Mouse (Mus musculus) thymus, postnatal 10 days (tissue): Measurements from ENCODE around the gene Nek6.
A peak's percentile ranks its signal among the peaks of the same experiment; 100 is the strongest.

ENCODE experiments used
- DNase-seq, 2 experiments: peaks; one replicate each; pipeline ENCODE4 v3.0.0; 2021; ENCODE audit warnings: low spot score in 2 of 2

The Nek6 gene

DNA sequence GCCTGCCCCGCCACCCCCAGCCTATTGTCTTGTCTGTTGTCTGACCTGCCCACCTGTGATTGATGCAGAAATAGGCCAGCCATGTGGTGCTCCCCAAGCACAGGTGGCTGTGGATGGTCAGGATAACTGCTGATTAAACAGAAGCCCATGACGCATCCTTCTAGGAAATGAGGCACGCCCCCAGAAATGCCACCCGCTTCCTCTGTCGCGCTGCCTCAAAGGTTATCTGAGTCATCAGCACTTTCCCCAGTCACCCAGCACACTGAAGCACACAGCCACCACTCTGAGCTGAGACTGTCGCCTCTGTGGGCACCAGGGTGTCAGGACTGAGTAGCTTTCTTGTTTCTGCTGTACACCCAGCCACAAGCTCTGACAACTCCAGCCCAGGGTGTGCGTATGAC is 24.9 kb downstream of the Nek6 start:
- peak; percentile 9 to 27 for DNase-seq

DNA sequence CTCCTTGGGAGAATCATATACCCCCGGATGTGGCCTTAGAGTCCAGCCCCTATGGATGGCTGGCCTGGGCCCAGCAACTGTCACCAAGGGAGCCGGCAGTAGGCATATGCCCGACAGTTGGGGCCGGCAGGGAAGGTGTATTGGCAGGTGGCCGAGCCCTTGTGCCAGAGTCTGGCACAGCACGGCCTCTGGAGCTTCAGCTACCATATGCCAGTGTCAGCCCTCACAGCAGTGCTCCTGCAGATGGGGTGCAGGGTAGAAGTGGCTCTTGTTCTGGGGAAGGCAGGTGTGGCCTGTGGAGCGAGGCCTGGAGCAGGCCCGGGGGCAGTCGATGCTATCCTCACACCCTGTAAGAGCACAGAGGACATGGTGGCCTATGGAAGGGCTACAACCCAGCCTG is 28.2 kb downstream of the Nek6 start:
- no peak for DNase-seq

DNA sequence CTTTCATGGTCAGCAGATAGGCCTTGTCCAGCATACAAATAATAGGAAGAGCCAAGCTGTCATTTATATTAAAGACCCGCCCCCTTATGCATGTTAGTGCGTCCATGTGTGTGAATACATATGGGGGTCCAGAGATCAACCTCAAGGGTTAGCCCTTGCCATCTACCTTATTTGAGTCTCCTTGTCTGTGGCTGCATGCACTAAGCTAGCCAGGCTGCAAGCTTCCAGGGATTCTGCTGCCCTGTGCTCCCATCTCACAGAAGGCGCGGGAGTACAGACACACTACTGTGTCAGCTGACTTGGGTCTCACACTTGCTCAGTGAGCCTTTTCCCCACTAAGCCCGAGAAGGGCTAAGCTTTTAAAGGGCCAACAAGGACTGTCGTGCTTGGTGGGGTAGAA is 29.2 kb downstream of the Nek6 start:
- DNase-seq, result no peak

DNA sequence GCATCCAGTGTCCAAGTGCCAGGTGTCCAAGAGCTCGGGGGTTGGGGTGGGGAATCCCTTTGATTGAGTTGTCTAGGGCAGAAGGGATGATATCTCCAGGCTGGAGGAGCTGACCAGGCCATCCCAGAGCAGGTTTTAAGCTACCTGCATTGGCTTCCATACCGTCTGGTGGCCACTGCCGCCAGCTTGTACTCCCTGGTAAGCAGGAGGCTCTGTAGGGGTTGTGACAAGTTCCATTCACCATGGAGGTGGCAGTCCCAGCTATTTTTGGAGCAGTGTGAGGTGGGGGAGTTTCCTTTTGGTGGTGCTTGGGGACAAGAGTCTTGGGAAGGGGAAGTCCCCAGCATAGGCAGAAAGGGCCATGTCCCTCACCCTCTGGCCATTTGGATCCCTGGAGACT is 29.7 kb downstream of the Nek6 start:
- DNase-seq, result no peak

DNA sequence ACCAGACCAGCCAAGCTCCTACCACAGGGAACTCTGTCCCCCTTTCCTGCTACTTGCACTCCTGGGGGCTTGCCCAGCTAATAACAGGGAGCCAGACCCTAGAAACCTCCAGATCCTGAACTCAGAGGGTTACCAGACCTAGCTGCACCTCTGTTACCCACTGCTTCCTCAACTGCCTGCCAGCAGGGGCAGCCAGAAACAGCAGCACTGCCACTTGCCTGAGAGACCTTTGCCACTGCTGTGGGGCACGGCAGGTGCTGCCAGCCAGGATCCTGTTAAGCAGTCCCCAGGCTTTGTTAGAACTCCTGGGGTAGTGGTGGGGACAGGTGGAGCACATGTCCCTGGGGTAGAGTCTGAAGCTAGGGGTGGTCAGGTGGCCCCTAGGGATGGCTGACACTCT is 30.1 kb downstream of the Nek6 start:
- DNase-seq, result no peak

DNA sequence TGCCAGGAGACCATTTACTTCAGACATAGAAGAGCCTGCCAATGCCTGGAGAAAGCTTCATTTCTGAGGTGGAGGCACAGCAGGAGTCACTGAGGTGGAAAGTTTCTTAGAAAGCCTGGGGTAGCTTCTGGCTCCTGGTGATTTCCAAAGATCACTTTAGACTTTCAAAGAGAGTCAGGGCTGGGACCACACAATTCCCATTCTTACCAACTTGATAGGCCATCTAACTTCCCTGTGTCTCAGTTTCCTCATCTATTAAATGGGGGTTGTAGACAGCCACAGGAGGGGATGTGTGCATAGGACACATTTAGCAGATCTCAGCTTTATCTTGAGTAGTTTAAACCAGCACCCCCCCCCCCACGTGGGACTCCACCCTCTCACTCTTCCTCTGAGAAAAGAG is 30.9 kb downstream of the Nek6 start:
- no peak for DNase-seq

DNA sequence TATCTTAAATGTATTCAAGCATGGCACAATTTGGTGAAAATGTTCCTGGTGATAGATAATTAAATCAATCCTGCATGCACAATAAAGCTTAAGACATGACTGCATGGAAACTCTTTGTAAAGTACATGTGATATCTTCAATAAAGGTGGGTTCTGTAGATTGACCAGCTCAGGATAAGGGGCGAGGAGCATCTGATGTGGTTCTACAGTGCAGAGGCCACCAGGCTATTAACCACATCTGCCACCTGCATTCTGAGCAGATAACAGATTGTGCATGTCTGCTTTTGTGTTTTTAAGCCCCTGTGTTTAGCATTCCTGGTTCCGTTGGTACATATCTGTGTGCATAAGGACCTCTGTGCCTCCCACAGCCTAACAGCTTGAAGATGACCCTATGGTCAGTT is 31.7 kb downstream of the Nek6 start:
- no peak for DNase-seq

DNA sequence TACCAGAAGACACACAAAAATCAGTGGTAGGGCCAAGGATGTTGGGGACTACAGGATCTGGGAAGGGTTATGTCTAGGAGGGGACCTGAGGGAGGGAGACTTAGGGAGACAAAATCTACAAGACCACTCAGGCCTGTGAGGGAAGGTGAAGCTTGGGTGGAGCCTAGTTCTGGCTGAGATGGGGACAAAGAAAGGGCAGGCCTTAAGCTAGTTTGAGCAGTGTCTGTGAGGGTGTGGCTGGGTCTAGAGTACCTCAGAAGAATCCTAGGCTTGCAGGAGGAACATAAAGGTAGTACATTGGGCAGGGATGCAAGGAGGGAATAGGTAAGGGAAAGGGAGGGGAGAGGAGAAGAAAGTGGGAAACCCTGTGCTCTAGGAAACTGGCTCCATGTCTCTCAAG is 32.9 kb downstream of the Nek6 start:
- DNase-seq, result no peak

DNA sequence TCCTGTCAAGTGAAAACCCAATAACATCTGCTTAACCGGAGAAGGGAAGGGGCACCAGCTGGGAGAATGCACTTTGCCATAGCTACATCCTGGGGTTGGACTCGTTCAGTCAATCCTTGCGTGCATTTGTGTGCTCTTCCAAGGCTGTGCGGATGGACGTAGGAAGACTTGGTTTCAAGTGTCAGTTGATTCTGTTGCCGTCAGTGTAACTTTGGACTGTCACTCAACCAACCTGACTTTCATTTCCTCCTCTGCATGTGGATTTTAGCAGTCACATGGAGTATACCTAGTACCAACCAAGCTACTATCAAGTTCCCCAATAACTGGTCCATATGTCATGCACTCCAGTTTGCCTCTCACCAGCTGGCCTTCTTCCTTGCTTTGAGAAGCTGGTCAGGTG is 33.5 kb downstream of the Nek6 start:
- DNase-seq, result no peak

DNA sequence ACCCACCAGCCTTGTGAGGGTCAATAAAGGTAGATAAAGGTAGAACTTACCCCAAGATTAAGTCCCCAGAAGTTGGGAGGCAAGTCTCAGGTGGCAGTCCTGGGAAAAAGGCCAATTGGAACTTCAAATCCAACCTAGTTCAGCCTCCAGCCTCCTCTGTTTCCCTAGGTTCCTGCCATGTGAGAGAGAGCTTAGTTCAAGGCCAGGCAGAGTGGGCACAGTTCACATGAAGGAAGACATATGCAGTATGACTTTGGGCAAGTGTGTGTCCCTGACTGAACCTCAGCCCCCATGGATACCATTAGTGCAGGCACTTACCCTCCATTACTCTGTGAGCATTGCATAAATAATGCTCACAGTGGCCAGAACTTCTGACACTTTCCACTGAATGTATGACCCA is 34.3 kb downstream of the Nek6 start:
- DNase-seq, result no peak

DNA sequence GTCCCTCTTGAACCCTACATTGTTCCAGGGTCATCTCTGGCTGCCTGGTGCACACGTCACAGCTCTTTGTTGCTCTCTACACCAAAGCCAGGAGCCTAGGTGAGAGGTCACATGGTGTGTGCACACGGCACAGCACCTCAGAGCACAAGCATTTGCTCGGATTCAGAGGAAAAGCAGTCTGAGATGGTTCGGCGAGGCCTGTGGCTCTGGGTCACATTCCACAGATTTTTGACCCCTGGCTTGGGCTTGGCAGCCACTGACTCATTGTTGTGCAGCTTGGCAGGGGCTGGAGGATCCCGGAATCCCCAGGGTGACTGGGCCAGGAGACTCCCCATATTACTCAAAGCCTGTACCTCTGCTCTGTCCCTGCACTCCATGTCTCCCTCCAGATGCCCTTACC is 34.8 kb downstream of the Nek6 start:
- DNase-seq, result no peak

DNA sequence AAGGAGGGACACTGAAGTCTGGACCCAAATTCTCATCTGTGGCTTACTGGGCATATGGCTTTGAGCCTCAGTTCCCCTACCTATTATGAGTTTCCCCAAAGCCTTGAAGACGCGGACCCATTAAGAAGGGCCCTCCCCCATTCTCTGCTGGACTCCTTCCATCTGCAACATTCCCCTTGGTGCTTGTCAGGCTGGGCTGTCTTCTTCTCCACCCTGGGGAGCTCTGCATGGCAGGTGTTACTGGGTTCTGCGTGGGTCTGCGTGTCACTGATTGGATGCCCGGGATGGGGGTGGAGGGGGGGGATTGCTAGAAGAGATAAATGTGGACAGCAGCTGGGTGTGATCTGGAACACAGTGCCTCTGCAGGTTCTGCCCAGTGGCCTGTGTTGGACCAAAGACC is 35.3 kb downstream of the Nek6 start:
- DNase-seq, result no peak

DNA sequence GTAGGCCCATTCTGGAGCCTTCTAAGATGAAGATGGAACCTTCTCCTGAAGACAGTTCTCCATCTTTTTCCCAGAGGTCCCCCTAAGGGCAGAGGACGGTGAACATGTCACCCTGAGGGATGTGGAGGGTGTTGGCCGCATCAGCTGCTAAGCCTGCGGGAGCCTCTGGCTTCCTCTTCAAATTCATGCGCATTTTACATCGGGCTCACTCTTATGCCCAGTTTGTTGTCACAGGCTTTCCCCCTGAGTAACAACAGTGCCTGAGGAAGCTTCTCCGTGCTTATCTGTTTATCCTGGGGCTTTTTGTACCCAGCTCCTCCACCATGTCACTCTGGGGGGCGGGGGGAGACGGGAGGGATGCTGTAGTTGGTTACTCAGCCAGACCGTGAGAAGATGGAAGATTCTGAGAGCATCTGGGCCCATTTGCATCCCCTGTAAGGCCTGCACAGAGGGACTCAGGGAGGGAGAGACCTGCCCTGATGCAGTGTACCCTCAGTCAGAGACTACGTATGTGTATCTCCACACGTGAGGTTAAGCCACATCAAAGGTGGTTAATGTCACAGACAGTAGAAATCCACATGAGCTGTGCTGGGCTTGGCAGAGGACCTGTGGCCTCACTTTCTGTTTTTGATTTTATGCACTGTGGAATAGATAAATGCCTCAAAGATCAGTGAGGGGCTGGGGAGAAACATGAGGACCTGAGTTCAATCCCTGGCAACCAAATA is 36.5 kb downstream of the Nek6 start:
- DNase-seq, result no peak

DNA sequence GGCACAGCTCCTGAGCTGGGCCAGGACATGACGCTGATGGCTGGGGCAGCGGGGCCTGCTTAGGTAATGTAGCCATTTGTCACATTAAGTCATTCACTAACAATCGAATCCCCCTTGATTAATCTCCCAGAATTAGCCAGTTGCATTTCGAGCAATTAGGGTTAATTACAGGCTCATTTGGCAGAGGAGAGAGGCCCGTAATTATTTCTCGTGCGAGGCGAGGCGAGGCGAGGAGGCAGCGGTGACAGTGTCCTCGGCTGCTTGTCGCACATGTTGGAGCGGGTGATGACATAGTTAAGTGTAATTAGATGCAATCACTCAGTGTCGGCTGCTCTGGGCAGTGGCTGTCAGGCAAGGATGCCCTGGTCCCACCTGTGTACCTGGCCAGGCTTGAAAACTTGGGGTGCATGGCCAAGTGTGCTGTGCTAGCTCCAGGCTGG is 40.6 kb downstream of the Nek6 start:
- DNase-seq, result no peak

DNA sequence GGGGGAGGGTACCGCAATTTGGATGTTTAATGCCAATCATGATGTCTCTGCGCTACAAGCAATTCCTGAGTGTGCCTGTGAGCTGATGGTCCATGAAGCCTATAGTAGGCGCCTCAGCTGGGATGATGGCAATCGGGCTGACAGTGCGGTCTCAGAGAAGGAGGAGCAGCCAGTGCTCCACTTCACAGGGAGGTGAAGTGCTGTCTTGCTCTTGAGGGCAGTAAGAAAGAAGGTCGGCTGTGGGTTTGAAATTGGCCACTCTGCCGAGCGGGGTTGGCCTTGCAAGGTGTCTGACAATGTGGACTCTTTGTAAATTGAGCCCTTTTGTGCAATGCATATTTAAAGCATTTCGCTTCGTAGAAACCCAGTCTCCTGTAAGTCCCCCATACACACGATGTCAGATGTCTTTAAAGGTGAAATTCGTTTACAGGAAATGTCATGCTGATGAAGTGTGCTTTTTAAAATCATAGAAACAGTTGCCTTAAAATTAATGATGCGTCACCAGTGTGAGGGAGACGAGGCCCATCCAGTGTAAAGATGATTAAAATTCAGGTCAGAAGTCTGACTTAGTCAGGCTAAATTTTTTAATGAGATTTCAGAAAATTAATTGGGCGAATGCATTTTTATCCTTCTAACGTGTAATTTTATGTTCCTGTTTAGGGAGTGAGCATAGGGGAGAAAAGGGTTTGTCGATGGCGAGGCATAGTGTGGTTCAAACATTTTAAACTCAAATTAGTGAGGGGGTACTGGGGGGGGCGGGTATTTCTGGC is 43.0 kb downstream of the Nek6 start:
- no peak for DNase-seq

DNA sequence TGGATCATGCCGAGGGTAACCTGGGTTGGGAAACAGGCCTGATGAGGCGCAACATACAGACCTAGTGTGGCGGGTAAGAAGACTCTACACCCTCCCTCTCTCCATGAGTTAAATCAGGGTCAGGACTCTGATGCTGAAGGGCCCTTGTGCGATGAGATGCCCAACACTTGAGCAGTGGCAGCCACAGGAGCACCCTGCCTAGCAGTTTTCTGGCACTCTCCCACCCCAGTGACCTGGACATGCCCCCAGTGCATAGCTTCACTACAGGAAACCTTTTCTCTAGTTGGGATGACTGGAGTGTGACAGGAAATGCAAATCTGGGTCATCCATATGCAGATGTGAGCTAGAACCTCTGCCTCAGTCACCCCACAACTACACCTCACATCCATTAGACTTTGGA is 44.2 kb downstream of the Nek6 start:
- no peak for DNase-seq

DNA sequence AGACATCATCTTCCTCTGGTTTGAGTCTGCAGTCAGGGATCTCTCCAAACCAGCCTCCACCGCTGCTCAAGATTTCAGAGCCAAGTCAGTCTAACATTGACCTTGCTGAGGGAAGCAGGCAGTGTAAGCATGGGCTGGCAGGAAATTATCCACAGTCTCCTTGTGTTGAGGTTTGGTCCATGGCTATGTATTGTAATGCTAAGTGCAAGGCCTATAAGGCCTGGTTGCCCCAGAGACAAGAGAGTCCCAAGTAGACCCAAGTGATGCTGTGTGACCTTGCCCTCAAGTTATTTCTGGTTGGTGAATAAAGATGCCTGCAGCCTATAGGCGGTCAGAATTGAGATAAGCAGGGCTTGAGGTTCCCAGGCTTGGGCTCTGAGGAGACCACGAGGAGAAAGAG is 45.3 kb downstream of the Nek6 start:
- DNase-seq, result no peak

DNA sequence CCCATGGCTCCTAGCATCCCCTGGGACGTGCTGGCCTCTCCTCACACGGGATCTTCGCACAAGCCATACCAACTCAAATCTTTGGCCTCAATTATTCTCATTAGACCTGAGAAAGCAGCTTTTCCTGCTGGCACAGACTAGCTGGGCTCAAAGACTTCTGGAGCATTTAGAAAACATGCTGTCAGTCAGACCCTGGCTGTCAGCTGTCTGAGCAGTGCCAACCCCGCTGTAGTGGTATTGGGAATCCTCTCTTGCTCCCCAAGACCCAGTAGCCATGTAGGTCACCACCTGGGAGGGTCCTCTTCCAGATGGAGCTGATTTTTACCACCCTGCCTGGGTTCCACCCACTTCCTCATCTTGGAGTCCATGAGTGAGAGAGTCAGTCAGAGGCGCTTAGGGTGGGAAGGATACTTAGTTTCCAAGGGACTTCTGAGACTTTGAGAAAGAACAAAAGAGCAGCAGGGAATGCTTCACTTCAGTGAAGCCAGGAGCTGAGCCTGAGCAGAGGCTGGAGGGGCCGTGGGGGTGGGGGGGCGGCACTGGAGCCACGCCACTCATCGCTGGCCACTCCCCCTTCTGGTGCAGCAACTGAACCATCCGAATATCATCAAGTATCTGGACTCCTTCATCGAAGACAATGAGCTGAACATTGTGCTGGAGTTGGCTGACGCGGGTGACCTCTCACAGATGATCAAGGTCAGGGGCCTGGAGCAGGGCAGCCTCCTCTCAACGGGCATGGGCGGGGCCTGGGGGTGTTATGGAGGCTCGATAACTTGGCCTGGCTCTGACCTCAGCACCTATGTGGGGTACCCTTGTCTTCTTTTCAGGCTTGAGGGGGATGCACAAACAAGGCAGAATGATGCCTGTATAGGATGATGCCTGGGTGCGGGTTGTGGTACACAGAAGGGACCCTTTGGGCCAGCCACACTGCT is 49.1 kb downstream of the Nek6 start:
- DNase-seq, result no peak

DNA sequence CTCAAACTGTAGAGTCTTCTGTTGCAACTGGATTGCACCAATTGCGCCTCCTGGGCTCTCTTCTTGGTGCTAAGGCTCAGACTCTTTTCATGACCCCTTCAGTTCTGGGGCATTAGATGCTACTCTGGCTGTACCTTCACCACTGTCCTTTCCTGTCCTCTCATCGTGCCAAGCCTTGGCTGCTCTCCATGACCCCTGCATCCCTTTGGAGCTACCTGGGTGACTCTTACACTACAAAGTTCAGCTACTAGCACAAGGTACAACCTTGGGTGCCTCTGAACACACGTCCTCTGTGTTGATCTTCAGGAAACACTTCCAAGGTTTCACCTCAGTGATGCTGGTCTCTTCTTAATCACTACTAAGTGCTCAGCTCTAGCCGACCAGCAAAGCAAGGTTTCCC is 51.2 kb downstream of the Nek6 start:
- no peak for DNase-seq

DNA sequence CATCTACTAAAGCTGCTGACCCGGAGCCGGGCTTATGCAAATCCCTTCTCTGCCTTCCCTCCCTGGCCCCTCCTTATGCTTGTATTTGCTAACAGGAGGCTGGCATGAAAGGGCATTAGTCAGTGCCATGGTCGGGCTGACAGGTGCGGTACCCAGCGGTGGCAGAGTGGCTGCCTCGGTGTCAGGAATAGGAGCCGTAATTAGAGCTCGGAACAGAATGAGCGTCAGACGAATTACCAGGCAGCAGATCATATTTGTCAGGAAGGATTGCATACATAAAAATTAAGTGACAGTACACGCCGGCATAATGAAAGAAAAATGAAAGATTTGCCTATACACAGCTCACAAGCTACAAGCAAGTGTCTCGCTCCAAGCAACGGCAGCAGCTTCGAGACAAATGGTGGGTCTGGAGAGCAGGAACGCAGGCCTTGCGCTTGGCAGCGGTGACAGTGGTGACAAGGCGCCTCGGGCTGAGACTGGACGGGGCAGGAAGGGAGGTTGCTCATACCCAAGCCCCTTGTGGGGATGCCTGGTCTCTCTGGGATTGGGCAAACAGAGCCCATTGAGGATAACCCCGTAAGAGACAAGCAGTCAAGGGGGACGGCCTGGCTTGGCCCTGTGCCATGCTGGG is 60.6 kb downstream of the Nek6 start:
- DNase-seq, result no peak

DNA sequence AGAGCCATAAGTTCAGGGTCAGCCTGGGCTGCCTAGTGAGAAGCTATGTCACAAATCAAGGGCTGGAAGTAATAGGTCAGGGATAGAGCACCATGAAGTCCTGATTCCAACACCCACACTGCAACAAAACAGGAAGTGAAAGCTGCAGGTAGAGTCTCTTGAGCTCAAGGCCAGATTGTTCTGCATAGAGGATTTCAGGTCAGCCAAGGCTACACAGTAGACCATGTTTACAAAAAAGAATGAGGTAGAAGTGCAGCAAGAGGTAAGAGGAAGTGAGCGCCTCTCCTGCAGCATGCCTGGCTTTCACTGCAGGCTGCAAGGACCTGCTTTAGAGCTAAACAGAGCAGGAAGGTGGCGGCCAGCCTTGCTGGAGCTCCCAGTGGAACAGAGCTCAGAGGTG is 63.3 kb downstream of the Nek6 start:
- no peak for DNase-seq
